Mouse (Mus musculus) embryonic facial prominence, embryonic 13.5 days (tissue): ENCODE measurements around the gene Nwd1. TPM values are rescaled to one million over a fixed set of nuclear protein-coding genes. Genes with fewer than 3 reads are reported as not detected.
A peak's percentile ranks its signal among the peaks of the same experiment; 100 is the strongest.
"Not testable (repeated sequence)": the region's sequence is repeated elsewhere in the genome, so short reads cannot be mapped to it uniquely, and the experiment has no call there.

ENCODE experiments used
- ATAC-seq: fragments of 200-750 bp; cut with Nextera tagmentation; 2 replicates; pipeline ENCODE4 v1.8.0; 2017; ENCODE audit warnings: low read depth; ENCODE audit not compliant: insufficient number of reproducible peaks, insufficient read depth, low FRiP score, low TSS enrichment
- H3K27ac ChIP-seq: fragments of 300-500 bp; sonication (generic); 2 replicates; pipeline ENCODE4 v1.5.1; 2015; ENCODE audit warnings: moderate library complexity, mild to moderate bottlenecking, inconsistent platforms
- H3K27me3 ChIP-seq: fragments of 300-500 bp; sonication (generic); 2 replicates; pipeline ENCODE4 v1.6.1; 2015; ENCODE audit warnings: mild to moderate bottlenecking, inconsistent platforms
- H3K36me3 ChIP-seq: fragments of 300-500 bp; sonication (generic); 2 replicates; pipeline ENCODE4 v1.6.1; 2015; ENCODE audit warnings: mild to moderate bottlenecking, inconsistent platforms
- H3K4me1 ChIP-seq: fragments of 300-500 bp; sonication (generic); 2 replicates; pipeline ENCODE4 v1.6.1; 2015; ENCODE audit warnings: inconsistent platforms
- H3K4me2 ChIP-seq: fragments of 300-500 bp; sonication (generic); 2 replicates; pipeline ENCODE4 v1.6.1; 2015; ENCODE audit warnings: moderate library complexity, mild to moderate bottlenecking, inconsistent platforms
- H3K4me3 ChIP-seq: fragments of 300-500 bp; sonication (generic); 2 replicates; pipeline ENCODE4 v1.5.1; 2015; ENCODE audit warnings: mild to moderate bottlenecking, inconsistent platforms
- H3K9ac ChIP-seq: fragments of 300-500 bp; sonication (generic); 2 replicates; pipeline ENCODE4 v1.6.1; 2015; ENCODE audit warnings: mild to moderate bottlenecking, inconsistent platforms
- H3K9me3 ChIP-seq: fragments of 300-500 bp; sonication (generic); 2 replicates; pipeline ENCODE4 v1.6.1; 2016; ENCODE audit warnings: inconsistent platforms
- WGBS: fragments of 180-500 bp; shearing (Covaris S2); methylation state at CpG from one replicate; pipeline ENCODE4 v1.1.7; 2015; ENCODE audit warnings: mixed read lengths; 5-methylcytosine and 5-hydroxymethylcytosine counted together
- polyA plus RNA-seq: library from polyadenylated mRNA; unstranded; fragments of >200 nt; fragmentation: Nextera tagmentation; extraction: Ambion mirVana; gene quantifications from 2 replicates; pipeline ENCODE4 v1.2.1, GENCODE M21; 2015

The Nwd1 gene
- polyA plus RNA-seq, 1 experiment from 2014 or later = 0.10 TPM

DNA sequence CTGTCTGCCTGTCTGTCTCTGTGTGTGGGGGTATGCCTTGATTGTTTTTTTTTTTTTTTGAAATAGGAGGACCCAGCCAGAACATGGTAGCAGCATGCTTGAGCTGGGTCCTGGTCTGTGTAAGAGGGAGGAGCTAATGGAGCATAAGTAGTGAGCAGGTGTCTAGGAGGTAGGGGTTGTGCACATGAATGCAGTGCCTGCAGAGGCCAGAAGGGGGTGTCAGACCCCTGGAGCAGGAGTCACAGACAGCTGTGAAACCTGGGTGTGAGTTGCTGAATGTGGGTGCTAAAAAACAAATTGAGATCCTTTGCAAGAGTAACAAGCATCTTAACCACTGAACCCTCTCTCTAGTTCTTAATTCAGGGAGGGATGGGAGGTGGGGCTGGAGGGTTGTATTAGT is 22.4 kb downstream of the Nwd1 start:
- ATAC-seq = no peak
- Histone ChIP-seq H3K27me3 (no peaks in the 10 kb centered on the region), H3K4me1 (no peaks in the 10 kb centered on the region), H3K4me2 (no peak overlapping the region), H3K9ac (no peak overlapping the region), H3K27ac (no peak overlapping the region), H3K9me3 (no peaks in the 10 kb centered on the region), H3K4me3 (no peak overlapping the region), H3K36me3 (no peaks in the 10 kb centered on the region)

DNA sequence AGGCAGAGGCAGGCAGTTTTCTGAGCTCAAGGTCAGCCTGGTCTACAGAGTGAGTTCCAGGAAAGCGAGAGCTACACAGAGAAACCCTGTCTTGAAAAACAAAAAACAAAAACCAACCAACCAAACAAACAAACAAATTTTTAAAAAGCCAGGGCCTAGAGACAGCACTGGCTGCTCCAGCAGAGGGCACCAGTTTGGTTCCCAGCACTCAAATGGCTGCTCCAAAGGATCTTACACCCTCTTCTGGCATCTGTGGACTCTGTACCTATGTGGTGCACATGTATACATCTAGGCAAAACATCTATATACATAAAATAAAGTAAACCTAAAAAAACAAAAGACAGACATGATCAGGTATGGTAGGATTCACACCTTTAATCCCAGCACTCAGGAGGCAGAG is 26.3 kb downstream of the Nwd1 start:
- Histone ChIP-seq H3K36me3 (no peaks in the 10 kb centered on the region), H3K9ac (no peak overlapping the region), H3K27ac (no peak overlapping the region), H3K4me2 (no peak overlapping the region), H3K4me3 (no peak overlapping the region), H3K9me3 (no peaks in the 10 kb centered on the region), H3K27me3 (no peaks in the 10 kb centered on the region), H3K4me1 (no peaks in the 10 kb centered on the region)
- 83% methylated on average over 1 of the region's 1 CpGs for WGBS
- no peak for ATAC-seq

DNA sequence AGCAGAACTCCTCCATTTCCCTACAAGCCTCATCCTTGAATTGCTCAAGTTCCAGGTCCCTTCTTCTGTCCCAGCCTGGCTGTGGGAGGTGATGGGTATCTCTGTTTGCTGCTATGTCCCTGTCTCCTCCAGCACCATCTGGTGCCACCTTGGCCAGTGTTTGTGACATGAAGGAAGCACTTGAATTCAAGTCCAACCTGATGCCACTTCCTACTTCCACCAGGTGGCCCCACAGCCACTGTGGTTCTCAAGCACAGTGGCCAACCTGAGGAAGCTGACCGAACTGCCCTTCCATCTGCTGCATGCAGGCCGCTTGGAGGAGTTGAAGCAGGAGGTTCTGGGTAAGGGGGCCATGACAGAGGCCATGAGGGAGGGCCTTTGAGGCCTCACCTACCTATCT is 27.7 kb downstream of the Nwd1 start:
- Histone ChIP-seq H3K9ac (no peak overlapping the region), H3K4me3 (no peak overlapping the region), H3K9me3 (no peaks in the 10 kb centered on the region), H3K36me3 (no peaks in the 10 kb centered on the region), H3K4me1 (no peaks in the 10 kb centered on the region), H3K27ac (no peak overlapping the region), H3K27me3 (no peaks in the 10 kb centered on the region), H3K4me2 (no peak overlapping the region)
- ATAC-seq = no peak
- WGBS = 83% methylated on average over 2 of the region's 2 CpGs

DNA sequence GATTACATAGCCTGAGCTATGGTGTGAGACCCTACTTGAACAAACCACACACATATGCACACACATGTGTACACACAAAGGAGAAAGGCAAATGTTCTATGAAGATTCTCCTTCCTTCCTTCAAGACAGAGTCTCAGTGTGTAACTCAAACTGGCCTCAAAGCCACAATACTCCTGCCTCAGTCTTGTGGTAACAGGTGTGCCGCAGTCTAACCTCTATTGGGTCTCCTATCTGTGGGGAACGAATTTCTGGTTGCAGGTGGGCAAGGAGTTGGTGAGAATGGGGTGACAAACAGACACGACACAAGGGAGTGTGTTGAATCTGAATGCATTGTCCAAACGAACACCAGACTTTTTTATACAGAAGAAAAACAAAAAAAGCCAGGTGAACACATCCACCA is 29.9 kb downstream of the Nwd1 start:
- no peak for ATAC-seq
- H3K27me3 ChIP-seq = no peaks in the 10 kb centered on the region
- no peak overlapping the region for H3K4me2 ChIP-seq
- H3K27ac ChIP-seq = no peak overlapping the region
- WGBS = 61% methylated on average over 4 of the region's 4 CpGs
- no peak overlapping the region for H3K9ac ChIP-seq
- no peaks in the 10 kb centered on the region for H3K4me1 ChIP-seq
- no peak overlapping the region for H3K4me3 ChIP-seq
- H3K36me3 ChIP-seq = no peaks in the 10 kb centered on the region
- H3K9me3 ChIP-seq = no peaks in the 10 kb centered on the region

DNA sequence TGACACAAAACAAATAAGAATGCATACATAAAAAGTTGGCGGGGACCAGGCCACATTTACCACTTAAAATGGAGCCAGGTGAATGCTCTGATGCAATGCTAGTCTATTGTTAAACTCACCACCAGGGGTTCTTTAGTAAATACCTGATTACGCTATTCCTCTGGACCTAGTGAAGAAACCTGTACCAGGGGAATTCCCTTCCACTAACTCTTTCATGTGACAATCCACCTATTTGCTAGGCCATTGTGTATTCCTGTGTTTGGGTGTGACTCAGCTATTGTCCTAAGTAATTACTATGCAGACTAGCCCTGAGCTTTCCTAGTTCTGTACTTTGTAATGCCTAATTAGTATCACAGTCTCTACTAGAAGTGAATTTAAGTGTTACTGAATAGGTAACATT is 30.3 kb downstream of the Nwd1 start:
- H3K4me3 ChIP-seq, ATAC-seq: not testable (repeated sequence)
- WGBS = 39% methylated on average over 2 of the region's 2 CpGs

DNA sequence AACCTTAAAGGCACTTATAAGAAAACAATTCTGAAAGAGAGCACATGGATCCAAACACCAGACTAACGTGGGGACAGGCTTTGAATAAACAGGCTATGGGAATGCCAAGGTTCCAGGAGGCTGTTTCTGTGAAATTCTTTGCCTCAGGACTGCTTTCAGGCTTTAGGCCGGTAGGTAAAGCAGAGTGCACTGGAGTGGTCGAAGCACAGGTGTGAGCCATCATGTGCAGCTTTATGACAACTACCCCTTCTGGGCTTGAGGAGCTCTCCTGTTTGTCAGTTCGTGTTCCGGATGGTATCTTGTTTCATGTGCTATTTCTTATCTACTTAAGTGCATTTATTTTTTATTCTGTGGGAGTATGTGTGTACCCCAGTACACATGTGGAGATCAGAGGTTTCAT is 30.8 kb downstream of the Nwd1 start:
- 58% methylated on average over 5 of the region's 5 CpGs for WGBS
- no peak overlapping the region for H3K4me3 ChIP-seq
- H3K4me2 ChIP-seq = no peak overlapping the region
- H3K27me3 ChIP-seq = no peaks in the 10 kb centered on the region
- H3K27ac ChIP-seq = no peak overlapping the region
- no peak overlapping the region for H3K9ac ChIP-seq
- H3K9me3 ChIP-seq = no peaks in the 10 kb centered on the region
- ATAC-seq = no peak
- no peaks in the 10 kb centered on the region for H3K36me3 ChIP-seq
- no peaks in the 10 kb centered on the region for H3K4me1 ChIP-seq

More for the DNA sequence above, 30.3 kb downstream of the Nwd1 start:
- not testable (repeated sequence) for H3K4me1 ChIP-seq, H3K9me3 ChIP-seq, H3K36me3 ChIP-seq, H3K27ac ChIP-seq, H3K4me2 ChIP-seq, H3K9ac ChIP-seq, H3K27me3 ChIP-seq

DNA sequence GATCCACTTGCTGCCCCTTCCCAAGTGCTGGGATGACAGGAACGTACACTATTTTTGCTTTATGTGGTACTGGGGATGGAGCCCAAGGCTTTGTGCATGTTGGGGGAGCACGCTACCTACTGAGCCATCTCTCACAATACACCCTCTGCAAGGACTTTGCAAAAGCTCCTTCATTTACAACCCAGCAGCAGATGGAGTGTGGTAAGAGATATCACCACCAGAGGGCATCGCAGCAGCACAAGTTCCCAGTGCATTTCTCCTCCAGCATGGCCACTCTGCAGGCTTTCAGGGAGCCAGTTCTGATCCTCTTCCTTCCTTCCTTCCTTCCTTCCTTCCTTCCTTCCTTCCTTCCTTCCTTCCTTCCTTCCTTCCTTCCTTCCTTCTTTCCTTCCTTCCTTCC is 33.6 kb downstream of the Nwd1 start:
- Histone ChIP-seq H3K9ac (no peak overlapping the region), H3K27me3 (no peaks in the 10 kb centered on the region), H3K36me3 (no peaks in the 10 kb centered on the region), H3K27ac (no peak overlapping the region), H3K9me3 (no peaks in the 10 kb centered on the region), H3K4me3 (no peak overlapping the region), H3K4me1 (no peaks in the 10 kb centered on the region), H3K4me2 (no peak overlapping the region)
- WGBS = 13% methylated on average over 3 of the region's 3 CpGs
- no peak for ATAC-seq

DNA sequence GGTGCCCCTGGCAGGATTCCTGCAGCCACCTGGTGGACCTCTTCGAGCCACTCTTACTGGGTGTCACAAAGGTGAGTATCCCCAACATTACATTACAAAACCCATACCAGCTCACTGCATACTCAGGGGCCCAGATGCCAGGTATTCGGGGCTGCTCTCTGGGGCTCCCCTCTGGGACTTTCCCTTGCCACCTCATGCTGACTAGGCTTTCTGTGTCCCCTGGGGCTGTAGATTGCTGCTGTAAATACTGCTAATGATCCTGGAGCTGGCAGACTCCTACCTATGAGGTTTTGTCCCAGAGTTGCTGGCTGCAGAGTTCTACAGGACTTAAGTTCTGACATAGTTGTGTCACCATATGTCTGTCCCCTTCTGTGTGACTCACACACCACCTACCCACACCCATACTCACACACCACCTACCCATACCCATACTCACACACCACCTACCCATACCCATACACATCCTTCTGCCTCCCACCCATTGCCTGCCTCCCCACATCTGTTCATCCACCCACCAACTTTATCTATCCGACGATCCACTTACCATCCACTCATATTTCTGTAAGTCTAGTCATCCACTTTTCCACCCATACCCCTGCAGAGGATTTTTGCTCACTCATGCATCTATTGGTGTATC is 35.7 kb downstream of the Nwd1 start:
- Histone ChIP-seq H3K4me1 (no peaks in the 10 kb centered on the region), H3K4me3 (no peak overlapping the region), H3K4me2 (no peak overlapping the region), H3K36me3 (no peaks in the 10 kb centered on the region), H3K27me3 (no peaks in the 10 kb centered on the region), H3K27ac (no peak overlapping the region), H3K9ac (no peak overlapping the region), H3K9me3 (no peaks in the 10 kb centered on the region)
- 78% methylated on average over 4 of the region's 4 CpGs for WGBS
- no peak for ATAC-seq

DNA sequence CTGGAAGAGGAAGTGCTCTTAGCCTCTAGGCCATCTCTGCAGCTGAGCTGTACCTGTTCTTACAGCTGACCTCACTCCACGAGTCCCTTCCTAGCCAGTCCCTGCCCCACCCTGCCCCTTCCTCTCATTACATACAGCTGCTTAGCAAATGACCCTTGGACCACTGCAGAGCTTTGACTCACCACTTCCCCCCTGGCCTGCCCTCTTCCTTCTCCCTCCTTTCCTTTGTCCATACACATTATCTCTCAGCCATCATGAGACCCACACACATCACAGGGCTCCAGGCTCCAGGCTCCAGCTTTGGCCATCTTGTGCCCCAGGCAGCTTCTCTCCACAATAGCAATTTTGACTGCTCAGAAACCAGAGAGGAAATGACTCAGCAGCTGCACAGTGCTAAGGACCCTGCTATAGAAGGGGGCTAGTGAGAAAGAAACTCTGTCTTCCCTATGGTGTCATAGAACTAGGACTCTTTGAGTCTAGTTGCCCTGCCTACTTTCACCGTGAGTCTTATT is 36.6 kb downstream of the Nwd1 start:
- Histone ChIP-seq H3K9ac (no peak overlapping the region), H3K4me3 (no peak overlapping the region), H3K9me3 (no peaks in the 10 kb centered on the region), H3K27ac (no peak overlapping the region), H3K4me1 (no peaks in the 10 kb centered on the region), H3K4me2 (no peak overlapping the region), H3K27me3 (no peaks in the 10 kb centered on the region), H3K36me3 (no peaks in the 10 kb centered on the region)
- ATAC-seq = no peak
- WGBS = 27% methylated on average over 2 of the region's 2 CpGs

DNA sequence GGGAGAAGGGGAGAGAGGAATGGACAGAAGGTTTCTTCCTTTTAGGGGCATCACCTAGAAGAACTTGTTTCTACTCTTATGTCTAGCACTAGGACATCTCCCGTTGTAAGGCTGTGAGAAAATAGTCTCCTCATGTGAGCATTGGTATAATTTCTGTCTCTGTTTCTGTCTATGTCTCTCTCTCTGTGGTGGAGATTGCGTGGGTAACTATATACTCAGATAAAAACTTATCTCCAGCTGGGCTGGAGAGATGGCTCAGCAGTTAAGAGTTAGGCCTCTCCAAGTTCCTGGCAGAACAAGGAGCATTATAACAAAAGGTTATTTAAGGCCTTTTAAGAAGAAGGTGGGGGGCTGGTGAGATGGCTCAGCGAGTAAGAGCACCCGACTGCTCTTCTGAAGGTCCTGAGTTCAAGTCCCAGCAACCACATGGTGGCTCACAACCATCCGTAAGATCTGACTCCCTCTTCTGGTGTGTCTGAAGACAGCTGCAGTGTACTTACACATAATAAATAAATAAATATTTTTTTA is 37.1 kb downstream of the Nwd1 start:
- H3K9me3 ChIP-seq, ATAC-seq, H3K27me3 ChIP-seq, H3K9ac ChIP-seq, H3K4me1 ChIP-seq, H3K27ac ChIP-seq, H3K4me2 ChIP-seq, H3K36me3 ChIP-seq, H3K4me3 ChIP-seq: not testable (repeated sequence)
- WGBS = 87% methylated on average over 5 of the region's 5 CpGs

DNA sequence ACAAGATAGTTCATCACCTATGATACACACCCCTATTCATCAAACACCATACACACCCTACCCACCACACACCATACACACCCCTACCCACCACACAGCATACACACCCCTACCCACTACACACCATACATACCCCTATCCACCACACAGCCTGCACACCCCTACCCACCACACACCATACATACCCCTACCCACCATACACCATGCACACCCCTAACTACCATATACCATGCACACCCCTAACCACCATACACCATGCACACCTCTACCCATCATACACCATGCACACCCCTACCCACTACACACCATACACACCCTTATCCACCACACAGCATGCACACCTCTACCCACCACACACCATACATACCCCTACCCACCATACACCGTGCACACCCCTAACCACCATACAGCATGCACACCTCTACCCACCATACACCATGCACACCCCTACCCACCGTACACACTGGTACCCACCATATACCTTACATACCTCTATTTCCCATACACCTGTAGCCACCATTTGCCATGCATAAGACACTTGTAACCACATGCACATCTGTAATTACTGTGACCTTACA is 51.9 kb downstream of the Nwd1 start:
- H3K4me2 ChIP-seq = no peak overlapping the region
- no peaks in the 10 kb centered on the region for H3K27me3 ChIP-seq
- H3K4me3 ChIP-seq = no peak overlapping the region
- no peaks in the 10 kb centered on the region for H3K36me3 ChIP-seq
- no peak overlapping the region for H3K9ac ChIP-seq
- peak; percentile 58; the same call in 1 of the 2 replicates for ATAC-seq
- H3K27ac ChIP-seq = no peak overlapping the region
- no peaks in the 10 kb centered on the region for H3K4me1 ChIP-seq
- 89% methylated on average over 2 of the region's 2 CpGs for WGBS
- H3K9me3 ChIP-seq = no peaks in the 10 kb centered on the region

DNA sequence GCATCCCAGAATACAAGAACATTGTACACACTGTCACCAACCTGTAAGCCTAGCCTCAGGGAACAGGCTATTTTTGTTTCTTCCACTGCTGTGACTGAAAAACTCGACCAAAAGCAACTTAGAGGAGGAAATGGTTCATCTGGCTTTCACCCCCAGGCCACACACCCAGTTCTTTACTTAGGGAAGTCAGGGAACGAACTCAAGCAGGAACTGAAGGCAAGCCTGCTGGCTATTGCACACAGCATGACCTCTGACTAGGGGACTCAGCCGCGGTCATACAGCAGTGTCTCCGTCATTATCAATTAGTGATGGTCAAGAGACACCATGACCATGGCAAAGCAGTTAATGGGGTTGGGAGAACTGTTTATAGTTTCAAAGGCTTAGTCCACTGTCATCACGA is 66.1 kb downstream of the Nwd1 start:
- H3K9ac ChIP-seq = no peak overlapping the region
- ATAC-seq = no peak
- WGBS = 12% methylated on average over 6 of the region's 6 CpGs
- H3K36me3 ChIP-seq = no peaks in the 10 kb centered on the region
- H3K4me2 ChIP-seq = no peak overlapping the region
- no peaks in the 10 kb centered on the region for H3K9me3 ChIP-seq
- H3K27me3 ChIP-seq = no peaks in the 10 kb centered on the region
- H3K4me1 ChIP-seq = no peaks in the 10 kb centered on the region
- no peak overlapping the region for H3K27ac ChIP-seq
- no peak overlapping the region for H3K4me3 ChIP-seq
